Mouse (Mus musculus) frontal cortex, adult (tissue): Measurements from ENCODE around the gene Myh9.
A peak's percentile ranks its signal among the peaks of the same experiment; 100 is the strongest.
"Not testable (repeated sequence)": the region's sequence is repeated elsewhere in the genome, so short reads cannot be mapped to it uniquely, and the experiment has no call there.

Source experiments
- ATAC-seq: cut with Nextera tagmentation; 2 replicates; pipeline ENCODE4 v1.9.2; 2017; ENCODE audit warnings: mild to moderate bottlenecking, moderate library complexity, mixed read lengths; ENCODE audit not compliant: low TSS enrichment

Gene Myh9

DNA sequence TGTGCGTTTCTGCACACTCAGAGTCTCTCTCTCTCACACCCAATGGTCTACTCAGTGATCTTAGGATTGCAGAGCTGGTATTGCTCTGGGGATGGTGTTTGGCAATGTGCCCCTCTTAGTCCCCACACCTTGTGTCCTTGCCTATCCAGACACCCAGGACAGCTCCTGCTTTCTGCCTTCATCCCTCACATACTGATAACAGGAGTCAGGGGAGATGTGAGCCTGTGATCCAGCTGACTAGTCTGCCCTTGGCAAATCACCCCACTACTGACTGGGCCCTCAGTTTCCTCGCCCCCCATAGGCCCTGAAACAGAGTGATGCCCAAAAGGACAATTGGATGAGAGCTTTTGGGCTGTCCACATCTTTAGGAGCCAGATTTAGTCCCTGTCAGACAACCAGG is 85.9 kb downstream of the Myh9 start:
- ATAC-seq = no peak

DNA sequence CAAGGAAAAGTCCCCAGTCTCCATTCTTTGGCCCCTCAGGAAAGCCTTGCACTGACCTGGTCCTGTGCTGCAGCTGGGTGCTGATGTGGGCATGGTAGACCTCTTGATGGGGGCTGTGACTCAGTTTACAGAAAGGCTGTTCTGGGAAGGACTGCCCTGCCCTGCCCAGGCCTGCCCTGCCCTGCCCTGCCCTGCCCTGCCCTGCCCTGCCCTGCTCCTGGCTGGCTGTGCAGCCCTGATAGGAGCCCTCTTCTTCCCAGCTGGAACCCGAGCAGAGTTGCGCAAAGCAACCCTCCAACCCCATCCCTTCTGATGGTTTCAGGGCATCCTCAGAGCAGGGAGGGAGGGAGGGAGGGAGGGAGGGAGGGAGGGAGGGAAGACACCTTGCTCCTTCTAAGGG is 86.8 kb downstream of the Myh9 start:
- ATAC-seq = no peak

DNA sequence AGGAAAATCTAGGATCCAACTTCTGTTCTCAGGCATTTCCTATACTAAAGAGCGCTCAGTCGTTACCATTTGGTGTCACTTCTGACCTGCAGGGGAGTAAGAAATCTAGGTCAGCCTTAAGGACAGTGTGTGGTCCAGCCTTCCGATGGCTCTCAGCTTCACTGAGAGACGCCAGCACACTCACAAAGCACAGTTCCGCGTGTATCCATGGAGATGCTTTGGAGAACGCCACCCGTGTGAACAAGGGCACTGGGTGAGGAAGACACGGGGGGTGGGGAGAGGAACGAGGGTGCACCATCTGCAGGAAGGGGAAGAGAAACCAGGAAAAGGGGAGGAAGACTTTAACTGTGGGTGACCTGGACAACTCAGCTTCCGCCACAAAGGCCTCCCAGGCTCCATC is 89.5 kb downstream of the Myh9 start:
- no peak for ATAC-seq

DNA sequence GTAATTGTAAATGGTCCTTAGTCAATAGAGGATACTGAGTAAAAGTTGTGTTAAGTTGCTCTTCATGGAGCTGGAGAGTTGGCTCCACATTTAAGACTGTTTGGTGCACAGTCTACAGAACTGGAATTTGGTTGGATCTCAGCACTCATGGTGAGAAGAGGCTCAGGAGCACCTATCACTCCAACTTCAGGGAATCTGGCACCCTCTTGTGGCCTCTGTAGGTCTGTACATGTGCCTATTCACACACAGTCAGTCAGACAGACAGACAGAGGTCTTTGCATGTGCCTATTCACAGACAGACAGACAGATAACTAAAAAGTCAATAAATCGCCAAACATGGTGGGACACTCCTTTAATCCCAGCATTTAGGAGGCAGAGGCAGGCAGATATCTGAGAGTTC is 91.5 kb downstream of the Myh9 start:
- peak; percentile 77; the same call in 1 of the 2 replicates for ATAC-seq

DNA sequence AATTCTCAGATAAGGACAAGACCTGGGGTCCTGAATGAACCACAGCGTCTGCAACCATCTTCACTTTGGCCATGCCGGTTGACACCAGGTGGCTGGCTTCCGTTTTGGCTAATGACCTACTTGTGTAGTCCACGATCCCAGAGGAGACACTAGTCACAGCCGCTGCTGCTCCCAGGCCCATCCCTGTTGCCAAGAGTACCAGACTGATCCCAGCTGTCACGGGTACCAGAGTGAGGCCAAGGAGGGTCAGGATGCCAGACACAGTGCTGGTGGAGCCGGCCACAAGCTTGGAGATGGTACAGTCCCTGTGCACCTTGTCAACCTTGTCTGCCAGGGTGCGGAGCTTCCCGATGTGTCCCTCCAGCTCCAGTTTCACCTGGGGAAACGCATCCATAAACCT is 92.3 kb downstream of the Myh9 start:
- no peak for ATAC-seq

DNA sequence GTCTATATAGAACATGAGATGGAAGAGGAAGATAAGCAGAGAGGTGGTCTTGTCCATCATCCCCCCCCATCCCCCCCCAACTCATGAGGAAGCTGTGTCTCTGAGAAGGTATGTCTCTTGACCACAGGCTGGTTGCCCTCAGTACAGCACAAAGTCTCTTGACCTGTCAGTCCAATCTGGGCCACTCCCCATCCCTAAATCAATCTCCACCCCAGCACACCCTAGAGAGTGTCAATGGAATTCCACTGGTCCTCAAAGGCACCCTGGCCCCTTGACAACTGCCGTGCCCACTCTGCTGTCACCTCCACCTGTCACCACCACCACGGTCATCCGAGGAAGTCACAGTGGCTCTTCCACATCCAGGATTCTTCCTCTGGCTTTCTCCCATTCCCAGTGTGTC is 93.6 kb downstream of the Myh9 start:
- ATAC-seq = no peak

DNA sequence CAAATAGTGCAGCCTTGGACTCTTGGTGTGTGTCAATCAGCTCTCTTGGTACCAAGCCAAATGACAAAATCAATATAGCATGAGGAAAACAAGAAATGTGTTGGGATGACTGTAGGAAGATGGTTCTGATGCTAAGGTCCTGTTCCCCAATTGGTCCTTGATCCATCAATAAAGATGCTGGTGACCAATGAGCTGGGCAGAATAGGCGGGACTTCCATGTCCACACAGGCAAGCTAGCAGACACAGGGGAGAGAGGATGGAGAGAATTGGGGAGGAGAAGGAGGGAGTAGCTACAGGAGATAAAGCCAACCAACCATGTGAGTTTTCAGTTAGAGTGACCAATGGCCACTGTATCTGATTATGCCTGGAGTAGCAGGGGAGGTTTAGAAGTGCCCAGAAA is 95.6 kb downstream of the Myh9 start:
- no peak for ATAC-seq

DNA sequence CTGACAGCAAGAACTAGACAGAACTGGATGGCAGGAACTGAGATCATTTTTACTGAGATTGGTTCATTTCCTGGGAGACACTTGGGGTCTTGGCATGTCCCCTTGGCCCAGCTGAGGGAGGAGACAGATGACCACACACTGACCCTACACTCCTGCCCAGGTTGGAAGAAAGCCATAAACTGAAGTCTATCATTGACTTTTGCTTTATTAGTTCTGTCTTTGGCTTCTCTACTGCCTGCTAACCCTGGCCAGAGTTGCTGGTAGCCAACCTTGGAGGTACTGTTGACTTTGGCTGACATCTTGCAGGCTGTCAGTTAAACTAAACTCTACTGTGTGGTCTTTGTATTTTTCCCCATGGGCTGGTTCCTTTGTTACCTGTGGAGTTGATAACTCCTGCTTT is 96.9 kb downstream of the Myh9 start:
- no peak for ATAC-seq

DNA sequence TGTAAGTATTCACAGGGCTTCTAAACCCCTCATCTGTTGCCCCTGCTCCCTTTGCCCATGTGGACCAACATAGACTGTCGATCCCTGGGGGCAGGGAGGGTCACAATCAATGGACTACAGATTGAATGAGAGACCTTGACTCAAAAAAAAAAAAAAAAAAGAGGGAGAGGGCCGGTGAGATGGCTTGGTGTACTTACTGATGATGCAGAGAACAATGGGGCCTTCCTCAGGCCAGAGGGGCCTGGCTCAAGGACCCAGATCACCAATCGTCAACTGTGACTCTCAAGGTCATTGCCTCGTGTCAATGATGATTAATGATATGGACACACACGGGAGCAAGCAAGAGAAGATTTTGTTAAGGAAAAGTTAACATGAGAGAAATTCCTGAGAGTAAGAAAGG is 97.3 kb downstream of the Myh9 start:
- no peak for ATAC-seq

DNA sequence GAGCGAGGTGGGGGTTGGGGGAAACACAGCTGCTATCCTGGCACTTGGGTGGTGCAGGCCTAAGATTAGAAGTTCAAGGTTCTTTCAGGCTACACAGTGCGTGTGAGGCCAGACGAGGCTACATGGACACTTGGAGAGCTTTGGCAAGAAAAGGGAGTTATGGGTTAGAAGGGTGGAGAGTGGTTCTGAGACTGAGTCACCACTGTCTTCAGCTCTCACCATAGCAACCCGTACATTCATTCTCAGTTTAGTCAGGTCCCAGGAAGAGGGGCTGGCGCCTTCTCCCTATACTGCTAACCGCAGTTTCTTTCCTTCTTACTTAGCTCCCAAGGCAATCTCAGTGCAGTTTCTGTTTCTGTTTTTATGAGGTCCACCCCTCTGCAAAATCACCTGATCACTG is 100.4 kb downstream of the Myh9 start:
- ATAC-seq = not testable (repeated sequence)

DNA sequence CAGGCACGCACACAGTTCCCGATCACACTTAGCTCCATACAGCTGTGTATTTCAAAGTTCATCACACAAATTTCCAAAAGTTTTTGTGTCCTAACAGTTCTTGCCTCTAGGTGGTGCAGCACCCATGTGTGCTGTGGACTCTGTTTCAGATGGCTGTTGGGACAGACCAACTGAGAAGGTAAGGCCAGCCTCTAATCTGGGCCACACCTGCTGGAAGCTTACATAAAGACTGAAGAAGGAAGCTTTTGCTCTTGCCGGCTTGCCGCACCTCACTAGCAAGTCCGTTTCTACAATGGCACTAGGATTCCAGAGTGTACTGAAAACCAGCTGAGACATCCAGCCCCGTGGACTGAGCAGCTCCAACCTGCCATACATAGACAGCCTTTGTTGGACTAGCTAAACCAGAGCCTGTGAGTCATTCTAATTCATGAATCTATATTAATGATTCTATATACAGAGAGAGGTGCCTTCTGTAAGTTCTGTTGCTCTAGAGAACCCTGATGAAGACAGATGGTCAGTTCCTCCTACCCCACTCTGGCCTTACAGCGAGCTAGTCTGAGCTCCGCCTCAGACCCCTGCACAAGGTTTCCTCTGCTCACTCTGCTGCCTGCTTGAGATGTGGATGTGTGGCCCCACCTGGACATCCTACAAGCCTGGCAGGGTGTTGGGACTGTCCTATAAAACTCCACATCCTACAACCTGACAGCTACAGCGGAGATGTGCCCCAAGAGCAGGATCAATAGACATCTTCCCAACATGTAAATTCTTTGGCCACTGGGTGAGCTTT is 101.3 kb downstream of the Myh9 start:
- ATAC-seq = no peak; the same call in 1 of the 2 replicates

DNA sequence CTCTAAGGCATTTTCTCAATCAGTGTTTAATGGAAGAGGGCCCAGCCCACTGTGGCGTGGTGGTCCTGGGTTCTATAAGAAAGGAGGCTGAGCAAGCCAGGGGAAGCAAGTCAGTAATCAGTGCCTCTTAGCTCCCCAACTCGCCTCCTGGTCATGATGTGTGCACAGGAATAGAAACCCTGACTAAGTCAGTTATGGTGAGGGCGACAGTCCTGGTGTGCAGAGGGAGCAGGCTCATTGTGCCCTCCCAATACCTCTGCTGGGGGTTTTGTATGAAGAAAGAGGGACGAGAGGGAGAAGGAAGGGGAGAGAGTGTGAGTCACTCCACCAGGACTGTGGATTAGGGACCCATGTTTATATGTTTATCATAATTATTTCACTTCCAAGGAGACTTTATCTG is 108.1 kb downstream of the Myh9 start:
- not testable (repeated sequence) for ATAC-seq

DNA sequence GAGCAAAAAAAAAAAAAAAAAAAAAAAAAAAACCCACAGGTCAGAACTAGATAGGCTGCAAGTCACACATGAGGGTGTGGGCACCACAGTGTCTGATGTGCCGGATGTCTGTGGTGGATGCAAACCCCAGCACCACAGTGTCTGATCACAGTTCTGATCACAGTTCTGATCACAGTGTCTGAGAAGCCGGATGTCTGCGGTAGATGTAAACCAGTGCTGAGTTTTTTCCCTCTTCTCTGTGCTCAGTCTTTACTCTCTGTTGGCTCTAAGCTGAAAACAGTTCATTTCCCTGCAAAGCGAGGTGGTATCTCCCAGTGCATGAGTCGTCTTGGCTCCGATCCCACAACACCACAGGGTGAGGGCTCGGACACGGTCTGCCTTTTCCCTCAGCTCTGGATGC is 108.6 kb downstream of the Myh9 start:
- ATAC-seq = not testable (repeated sequence)

DNA sequence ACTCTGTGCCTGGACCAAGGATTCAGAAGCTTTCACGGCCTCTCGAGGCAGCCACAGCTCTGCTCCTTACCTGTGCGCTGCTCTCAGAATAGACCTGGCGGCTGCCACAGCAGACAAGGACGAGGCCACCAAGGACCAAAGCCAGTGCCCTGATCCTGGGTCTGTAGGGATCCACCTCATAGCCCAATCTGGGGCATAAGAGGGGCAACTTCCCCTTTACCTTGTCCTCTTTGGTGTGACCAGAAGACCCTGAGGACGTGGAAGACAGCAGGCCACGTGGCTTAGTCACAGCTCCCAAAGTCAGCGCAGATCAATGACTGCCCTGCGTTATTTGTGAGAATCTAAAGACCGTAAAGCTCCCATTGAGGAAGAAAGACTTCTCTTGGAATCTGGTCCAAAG is 109.1 kb downstream of the Myh9 start:
- ATAC-seq = not testable (repeated sequence)

DNA sequence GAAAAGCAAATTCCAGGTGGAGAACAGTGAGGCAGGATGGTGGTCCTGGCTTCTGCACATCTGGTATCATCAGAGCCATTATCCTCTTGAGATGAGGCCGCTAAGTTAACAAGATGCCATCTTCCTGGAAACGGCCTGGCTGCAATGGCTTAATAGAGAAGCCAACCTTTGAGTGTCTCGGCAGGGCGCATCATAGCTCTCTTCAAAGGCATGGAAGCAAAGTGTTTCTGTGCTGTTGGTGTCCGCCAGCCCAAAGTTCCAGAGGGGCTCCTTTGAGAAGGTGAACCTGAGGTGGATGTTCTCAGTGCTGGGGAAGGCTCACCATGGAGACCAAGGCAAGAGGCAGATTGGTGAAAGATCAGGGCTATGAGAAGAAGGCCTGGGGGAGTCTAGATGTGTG is 110.4 kb downstream of the Myh9 start:
- ATAC-seq = no peak

DNA sequence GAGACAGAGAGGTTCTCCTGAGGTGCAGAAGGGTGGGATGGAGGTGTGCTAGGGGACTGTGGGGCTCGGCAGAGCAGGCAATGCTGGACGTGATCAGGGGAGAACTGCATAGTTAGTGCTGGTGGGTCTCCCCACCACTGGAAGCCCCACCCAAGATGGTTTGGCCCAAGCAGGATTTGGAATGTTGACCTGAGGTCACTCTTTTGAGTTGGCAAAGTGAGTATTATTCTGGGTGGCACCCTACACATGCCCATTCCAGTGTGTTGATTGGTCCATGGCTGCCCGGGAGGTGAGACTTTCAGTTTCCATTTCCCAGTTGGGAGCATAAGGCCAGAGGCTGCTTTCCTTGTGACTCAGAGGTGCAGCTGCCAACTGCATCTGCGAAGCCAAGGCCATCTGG is 113.2 kb downstream of the Myh9 start, which contains the start of gene Apol9b:
Apol9b (plus strand) TSS at position 301 of the 400 bp plus-strand sequence.
- ATAC-seq = not testable (repeated sequence)

DNA sequence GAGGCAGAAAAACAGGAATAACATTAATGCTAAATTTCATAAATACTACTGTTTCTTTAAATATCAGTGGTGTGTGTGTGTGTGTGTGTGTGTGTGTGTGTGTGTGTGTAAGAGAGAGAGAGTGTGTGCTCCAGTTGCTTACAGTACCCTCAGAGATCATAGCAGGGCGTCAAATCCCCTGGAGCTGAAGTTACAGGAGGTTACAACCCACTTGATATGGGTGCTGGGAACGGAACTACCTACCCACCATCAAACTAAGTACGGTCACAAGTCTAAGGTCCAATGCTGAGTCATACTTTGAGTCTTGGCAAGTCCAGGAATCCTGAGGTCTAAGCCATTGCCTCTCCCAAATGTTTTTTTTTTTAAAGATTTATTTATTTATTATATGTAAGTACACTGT is 114.2 kb downstream of the Myh9 start:
- ATAC-seq = not testable (repeated sequence)

DNA sequence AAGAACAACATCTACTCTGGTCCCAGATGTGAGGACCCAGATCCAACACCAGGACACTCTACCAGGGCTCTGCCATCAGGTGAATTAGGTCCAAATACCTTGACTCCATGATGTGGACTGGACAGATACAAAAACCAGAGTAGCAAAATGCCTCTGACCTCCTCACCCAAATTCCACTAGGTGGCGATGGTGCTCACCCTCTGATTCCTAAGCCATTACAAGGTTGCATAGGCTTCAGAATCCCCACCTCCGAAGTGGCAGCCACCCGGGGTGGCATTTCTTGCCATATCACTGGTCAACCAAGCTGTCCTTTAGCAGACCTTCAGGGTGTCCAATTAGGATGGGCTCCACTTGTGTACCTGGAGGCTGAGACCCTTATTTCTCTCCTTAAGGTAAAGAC is 114.8 kb downstream of the Myh9 start:
- ATAC-seq = peak; percentile 58; the same call in 1 of the 2 replicates

DNA sequence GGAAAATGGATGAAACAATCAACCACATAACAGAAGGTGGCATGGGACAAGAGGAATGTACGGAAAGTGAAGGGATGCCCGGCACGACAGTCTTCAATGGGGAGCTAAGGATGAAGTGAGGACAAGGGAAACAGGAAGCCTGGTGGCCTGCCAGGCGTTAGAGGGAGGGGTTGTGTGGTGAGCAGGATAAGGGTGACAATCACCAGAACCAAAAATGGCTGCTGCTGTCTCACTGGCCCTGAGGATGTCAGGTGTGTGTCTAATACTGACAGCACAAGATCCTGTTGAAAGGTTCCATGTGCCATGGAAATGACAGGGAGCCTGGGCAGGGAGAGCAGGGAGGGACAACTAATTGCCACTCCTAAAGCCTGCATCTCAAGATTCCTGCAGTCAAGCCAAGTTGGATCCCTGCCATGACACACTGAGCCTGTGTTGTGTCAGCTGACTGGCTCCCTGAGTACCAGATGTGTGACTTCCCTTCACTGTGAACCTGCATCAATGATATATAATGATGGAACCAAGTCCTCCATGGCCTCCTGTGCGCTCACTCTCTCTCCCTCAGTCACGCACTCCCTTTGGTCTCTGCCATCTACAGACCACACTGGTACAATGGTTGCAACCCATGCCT is 116.5 kb downstream of the Myh9 start:
- not testable (repeated sequence) for ATAC-seq

DNA sequence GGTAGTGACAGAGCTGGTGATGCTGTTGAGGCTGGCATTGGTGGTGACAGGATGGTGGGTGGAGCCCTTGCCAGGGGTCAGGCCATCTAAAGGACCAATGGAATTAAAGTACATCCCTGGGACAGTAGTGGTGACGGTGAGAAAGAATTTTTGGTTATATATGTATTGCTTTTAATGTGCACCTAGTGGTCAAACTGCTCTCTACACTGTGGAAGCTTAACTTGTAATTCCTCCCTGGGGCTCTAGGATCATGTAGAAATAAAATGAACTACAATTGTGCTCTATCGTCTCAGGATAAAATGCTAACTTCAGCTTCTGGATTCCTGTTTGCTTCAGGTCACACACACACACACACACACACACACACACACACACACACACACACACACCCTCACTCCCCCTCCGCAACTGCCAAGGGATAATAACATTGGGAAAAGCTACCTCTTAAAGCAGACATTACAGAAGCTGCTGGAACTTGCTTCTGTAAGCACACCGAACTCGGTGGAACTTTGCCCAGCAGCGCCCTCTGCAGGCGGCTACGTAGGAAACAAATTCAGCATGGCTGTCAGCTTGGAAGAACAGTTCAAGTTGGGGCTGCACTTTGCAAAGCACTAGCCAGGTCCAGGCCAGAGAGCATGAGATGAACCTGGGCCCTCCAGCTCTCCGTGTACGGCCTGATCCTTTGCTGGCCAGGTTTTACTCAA is 117.6 kb downstream of the Myh9 start:
- ATAC-seq = peak; percentile 89

DNA sequence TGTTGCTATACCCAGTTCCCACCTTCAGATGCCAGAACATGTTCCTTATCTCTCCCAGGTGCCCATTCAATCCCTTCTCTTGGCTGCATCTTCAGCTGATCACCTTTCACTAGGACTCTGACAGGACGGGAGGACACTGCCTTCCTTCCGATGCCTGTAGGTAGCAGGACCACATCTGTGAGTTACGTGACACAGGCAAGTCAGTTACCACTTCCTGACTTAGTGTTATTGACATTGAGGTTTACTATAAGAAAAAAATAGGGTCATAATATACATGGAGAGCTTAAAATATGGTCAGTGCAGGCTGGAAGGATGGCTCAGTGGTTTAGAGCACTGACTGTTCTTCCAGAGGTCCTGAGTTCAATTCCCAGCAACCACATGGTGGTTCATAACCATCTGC is 120.5 kb downstream of the Myh9 start:
- ATAC-seq = not testable (repeated sequence)

DNA sequence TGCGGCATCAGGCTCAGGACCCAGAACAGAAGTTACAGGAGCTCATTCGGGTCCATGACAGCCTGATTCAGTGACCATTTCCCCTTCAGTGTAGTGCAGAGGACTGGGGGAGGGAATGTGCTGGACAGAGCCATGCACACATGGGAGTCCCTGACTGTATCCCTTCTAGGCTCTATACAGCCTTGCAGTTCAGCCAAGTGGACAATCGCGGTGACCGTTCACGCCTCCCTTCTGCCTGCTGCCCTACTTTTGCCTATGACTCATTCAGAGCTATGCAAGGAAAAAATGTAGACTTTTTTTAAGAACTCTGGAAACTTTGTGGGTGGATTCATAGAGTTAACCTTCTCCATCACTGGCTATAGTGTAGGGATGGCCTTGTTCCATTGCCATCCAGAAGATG is 123.7 kb downstream of the Myh9 start:
- peak; percentile 91 for ATAC-seq
